Mouse (Mus musculus) thymus, postnatal 4 days (tissue): ENCODE data around the gene Tada1.

Experiments used
- DNase-seq: peaks from one replicate; pipeline ENCODE4 v3.0.0; 2021

The Tada1 gene

GRCm38 (mm10) chr1:166388511-166388910 lies 9.6 kb downstream of the Tada1 start:
- no peak for DNase-seq

DNA sequence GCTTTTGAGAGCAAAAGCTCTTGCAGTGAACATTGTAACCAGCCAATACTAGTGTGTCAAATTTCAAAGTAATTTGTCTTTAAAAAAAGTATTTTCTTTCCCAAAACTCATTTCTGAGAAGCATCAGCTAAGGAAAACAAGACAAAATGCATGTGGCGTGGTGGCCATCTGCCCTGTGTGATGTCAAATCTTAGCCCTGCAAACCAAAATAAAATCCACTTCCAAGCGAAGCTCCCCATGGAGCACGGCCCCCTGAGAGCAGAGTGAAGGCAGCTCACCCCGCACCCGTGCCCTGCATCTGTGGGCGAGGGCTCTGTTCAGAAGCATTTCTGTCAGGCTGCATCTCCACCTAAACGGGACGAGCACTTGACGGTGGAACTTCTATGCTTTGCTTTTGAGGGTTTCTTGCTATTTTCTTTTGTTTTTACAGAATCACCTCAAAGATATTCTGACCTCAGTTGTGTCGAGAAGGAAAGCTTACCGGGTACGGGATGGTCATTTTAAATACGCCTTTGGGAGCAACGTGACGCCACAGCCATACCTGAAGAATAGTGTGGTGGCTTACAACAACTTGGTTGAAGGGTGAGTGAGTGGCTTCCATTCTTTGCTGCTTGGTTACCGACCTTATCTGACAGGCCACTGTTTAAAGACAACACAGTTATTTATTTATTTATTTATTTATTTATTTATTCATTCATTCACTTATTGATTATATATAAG lies 10.7 kb downstream of the Tada1 start:
- DNase-seq: no peak

GRCm38 (mm10) chr1:166391671-166392070 lies 12.8 kb downstream of the Tada1 start:
- DNase-seq: no peak

DNA sequence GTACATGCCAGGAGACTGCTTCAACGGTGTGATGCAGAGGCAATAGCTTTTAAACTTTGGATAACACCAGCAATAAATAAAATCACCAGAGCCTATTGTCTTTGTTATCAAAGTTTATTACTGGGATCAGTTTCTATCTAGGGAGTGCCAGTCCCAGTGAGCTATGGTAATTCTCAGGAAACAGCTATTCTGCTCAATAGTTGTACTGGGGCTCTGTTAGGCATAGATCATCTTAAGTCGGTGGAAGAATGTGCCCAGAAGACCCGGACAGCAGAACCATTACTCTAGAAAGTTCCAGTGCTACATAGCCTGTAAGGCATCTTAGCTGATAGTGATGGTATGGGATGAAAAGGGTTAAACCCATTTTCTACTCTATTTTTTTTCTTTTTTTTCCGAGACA lies 15.9 kb downstream of the Tada1 start:
- DNase-seq: no peak

DNA sequence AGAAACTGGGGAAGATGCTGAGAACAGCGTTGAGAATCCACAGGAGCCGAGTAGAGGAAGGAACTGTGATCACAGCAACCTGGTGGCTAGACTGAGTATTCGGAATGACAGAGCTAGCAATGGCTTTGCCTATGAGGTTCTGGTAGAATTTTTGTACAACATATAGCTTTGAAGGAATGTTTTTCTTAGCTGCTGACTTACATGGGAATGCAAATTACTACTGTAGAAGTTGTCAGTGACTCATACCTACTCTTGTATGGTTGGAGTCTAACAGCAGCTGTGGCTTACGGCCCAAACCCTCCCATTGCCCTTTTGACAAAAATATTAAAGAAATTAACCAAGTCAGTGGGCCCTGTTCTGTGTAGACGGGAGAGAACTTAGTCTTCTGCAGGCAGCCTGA lies 16.8 kb downstream of the Tada1 start:
- no peak for DNase-seq

GRCm38 (mm10) chr1:166396381-166396780 lies 17.5 kb downstream of the Tada1 start:
- no peak for DNase-seq

DNA sequence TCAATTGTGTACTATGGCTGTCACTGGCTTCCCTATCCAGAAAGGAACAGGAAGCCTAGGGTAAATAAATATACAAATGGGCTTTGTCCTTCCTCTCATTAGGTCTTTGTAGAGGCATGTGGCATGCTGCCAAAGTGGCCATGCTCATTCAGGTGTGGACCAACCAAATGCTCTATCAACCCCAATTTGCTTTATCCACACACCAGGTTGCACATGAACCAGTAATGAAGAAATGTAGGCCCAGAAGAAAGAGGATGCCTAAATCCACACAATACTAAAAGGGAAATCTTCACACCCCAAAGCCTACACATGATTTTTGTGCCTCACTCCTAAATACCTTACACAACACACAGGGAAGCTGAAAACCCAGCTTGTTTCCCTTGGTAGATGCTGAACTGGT lies 22.6 kb downstream of the Tada1 start:
- DNase-seq: no peak

DNA sequence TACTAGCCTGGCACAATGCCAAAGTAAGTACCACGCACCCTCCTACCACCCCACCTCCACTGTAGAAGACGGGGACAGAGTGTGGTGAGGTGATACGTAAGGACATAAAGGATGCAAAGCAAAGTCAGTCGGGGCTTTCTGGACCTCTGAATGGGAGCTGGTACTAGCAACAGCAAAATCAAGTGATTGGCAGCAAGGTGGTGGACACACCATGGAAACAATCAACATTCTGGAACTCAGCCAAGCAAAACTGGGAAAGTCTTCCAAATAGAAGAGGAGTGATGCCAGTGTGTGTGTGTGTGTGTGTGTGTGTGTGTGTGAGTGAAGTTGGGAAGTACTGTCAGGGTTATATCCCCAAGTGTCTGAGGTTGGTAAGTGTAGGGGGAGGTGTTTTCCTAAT lies 23.1 kb downstream of the Tada1 start:
- no peak for DNase-seq

- DNase-seq: no peak
Measured at GRCm38 (mm10) chr1:166403846-166404245, 24.9 kb downstream of the Tada1 start.

DNA sequence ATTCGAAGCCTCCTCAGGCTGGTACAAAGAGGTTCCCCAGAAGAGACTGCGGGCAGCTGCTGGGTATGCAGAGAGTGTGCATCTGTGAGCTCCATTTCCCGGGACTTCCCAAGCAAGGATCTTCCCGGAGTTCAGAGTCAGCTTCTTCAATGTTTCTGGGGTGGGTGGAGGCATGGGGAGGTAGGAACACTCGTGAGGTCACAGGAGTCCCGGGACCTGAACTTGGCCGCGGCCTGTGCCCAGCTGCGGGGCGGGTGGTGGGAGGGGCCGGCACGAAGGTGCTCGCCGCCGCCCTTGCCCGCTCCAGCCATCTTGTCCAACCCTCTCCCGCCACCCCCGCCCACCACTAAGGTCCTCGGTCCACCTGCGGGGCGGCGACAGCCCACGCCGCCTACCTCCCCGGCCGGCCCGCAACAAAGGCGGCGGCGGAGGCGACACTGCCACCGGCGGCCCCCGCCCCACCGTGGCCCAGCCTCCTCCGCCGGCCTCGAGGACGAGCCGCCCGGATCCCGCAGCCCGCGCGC lies 30.3 kb downstream of the Tada1 start:
- DNase-seq: no peak

DNA sequence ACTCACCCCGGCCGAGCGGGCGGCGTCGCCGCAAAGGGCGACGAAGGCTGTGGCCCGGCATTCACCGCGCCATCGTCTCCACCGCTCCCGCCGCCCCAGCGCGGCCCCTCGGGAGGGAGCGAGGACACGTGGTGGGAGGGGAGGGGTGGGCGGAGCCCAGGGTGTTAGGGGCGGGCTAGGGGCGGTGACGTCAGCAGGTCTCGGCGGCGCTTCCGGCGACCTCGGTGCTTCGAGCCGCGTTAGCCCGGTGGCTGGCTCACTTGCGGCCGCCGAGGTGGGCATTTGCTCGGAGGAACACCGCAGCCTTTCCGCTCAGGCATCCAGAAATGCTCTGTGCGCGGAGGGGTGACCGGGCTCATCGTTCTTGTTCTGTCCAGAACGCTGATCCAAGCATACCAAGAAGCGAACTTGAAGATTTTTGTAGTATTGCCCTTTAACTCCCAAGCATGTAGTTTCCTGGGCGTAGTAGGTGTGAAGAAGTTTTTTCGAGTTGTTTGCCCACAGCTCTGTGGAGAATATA lies 30.9 kb downstream of the Tada1 start, which contains the start of gene Pogk:
TSS of gene Pogk (minus strand) at position 163 of the 520 bp plus-strand sequence.
- peak; percentile 92 for DNase-seq

DNA sequence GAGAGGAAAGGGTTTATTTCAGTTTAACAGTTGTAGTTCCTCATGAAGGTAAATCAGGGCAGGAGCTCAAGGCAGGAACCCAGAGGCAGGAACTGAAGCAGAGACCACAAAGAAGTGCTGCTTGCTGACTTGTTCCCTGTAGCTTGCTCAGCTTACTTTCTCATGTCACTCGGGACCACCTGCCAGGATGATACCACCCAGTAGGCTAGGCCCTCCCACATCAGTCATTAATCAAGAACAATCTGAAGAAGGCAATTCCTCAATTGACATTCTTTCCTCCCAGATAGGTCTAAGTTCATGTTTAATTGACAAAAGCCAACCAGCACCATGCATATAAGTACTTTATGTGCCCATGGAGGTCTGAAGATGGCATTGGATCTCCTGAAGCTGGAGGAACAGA lies 32.6 kb downstream of the Tada1 start:
- no peak for DNase-seq

DNA sequence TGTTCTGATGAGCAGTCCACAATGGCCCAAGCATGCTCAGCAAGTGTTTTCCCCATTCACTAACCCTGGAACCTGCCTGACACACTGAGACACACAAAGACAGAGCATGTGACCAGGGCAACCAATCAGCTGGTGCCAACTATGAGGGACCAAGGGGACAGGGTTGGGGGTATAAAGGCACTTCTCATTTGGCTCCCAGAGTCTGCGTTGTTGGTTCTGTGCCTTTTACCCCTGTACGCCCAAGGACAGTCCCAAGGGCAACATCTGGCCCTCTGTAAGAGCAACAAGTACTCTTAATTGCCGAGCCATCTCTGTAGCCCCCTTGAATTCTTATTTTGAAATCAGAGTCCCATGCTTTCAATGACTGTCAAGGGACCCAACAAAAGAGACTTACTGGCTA lies 33.4 kb downstream of the Tada1 start:
- DNase-seq: no peak

DNA sequence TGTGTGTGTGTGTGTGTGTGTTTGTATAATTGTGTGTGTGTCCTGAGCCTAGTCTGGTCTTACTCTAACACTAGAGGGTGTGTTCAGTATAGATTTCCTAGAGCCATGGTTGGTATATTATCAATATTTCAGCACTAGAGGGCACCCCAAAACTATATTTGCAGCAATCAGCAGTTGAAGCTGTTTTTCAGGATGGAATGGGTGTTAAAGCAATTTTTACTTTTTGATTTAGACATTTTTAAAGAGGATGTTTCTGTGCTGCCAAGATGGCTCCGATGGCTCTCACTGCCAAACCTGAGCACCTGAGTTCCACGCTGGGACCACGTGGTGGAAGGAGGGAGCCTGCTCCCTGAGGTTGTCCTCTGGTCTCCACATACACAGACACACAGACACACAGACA lies 50.2 kb downstream of the Tada1 start:
- DNase-seq: no peak

DNA sequence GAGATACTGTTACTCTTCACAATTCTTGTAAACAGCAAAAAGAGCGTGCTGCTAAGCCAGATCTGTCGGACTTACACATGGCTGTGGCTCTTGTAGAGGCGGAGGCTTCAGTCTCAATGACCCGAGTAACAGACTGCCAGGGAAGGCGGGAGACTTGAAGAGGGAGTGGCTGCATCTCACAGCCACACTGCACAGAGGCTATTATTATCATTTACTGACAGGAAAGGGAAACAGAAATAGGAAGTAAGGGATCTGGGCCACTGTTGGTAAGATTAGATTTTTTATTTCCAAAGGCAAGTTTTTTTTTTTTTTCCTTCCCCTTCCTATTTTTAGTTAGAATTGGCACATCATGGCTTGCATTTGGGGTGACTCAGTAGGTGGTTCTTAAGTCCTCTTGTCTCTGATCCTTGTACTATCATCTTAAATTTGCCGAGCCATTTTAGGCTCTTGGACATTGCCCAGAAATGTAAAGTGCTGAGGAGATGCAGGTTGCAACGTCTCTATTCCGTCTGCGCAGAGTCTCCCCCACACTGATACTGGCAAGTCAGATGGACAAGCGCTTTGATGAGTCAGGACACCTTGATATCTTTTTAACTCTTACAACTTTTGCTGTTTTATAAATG lies 51.0 kb downstream of the Tada1 start:
- no peak for DNase-seq

GRCm38 (mm10) chr1:166439426-166439825 lies 60.5 kb downstream of the Tada1 start:
- no peak for DNase-seq

DNA sequence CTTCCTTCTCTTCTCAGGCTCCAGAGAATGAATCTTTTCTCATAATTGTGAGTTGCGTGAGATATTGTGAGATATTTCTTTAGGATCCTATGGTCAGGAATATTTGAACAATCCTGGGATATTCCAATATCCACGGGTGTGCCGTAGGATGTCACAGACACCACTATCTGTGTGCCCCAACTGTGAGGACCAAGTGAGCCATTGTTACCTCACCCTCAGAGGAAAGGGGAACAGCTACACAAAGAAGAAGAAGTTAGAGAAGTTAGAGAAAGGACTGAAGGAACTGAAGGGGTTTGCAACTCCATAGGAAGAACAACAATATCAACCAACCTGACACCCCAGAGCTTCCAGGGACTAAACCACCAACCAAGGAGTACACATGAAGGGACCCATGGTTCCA lies 63.1 kb downstream of the Tada1 start:
- DNase-seq: no peak
